Mouse (Mus musculus) forebrain, embryonic 11.5 days (tissue): ENCODE measurements around the gene Agpat3. TPM values are rescaled to one million over a fixed set of nuclear protein-coding genes. Genes with fewer than 3 reads are reported as not detected.

Source experiments
- ATAC-seq: fragments of 200-750 bp; cut with Nextera tagmentation; replicated peaks from 2 replicates; pipeline ENCODE4 v1.8.0; 2017; ENCODE audit warnings: moderate TSS enrichment; ENCODE audit not compliant: low FRiP score
- DNase-seq: peaks from one replicate; pipeline ENCODE4 v3.0.0-alpha.2; 2017; ENCODE audit warnings: low spot score
- H3K27ac ChIP-seq: fragments of 300-500 bp; sonication (generic); 2 replicates; pipeline ENCODE4 v1.5.1; 2014; ENCODE audit warnings: low read depth, low read length
- H3K27me3 ChIP-seq: fragments of 300-500 bp; sonication (generic); 2 replicates; pipeline ENCODE4 v1.6.1; 2014; ENCODE audit warnings: mild to moderate bottlenecking, low read length, mixed read lengths; ENCODE audit not compliant: control insufficient read depth, insufficient read depth
- H3K36me3 ChIP-seq: fragments of 300-500 bp; sonication (generic); 2 replicates; pipeline ENCODE4 v1.6.1; 2014; ENCODE audit warnings: mild to moderate bottlenecking, low read length, moderate library complexity, mixed read lengths; ENCODE audit not compliant: control insufficient read depth, insufficient read depth
- H3K4me1 ChIP-seq: fragments of 300-500 bp; sonication (generic); replicated peaks from 2 replicates; pipeline ENCODE4 v1.6.1; 2014; ENCODE audit warnings: low read length, mixed read lengths; ENCODE audit not compliant: control insufficient read depth, insufficient read depth
- H3K4me2 ChIP-seq: fragments of 300-500 bp; sonication (generic); 2 replicates; pipeline ENCODE4 v1.6.1; 2014; ENCODE audit warnings: low read depth, mild to moderate bottlenecking, low read length, moderate library complexity, mixed read lengths; ENCODE audit not compliant: severe bottlenecking
- H3K4me3 ChIP-seq: fragments of 300-500 bp; sonication (generic); 2 replicates; pipeline ENCODE4 v1.5.1; 2014; ENCODE audit warnings: low read depth, low read length
- H3K9ac ChIP-seq: fragments of 300-500 bp; sonication (generic); 2 replicates; pipeline ENCODE4 v1.6.1; 2014; ENCODE audit warnings: low read length
- H3K9me3 ChIP-seq: fragments of 300-500 bp; sonication (generic); 2 replicates; pipeline ENCODE4 v1.6.1; 2016; ENCODE audit warnings: low read length, mixed read lengths; ENCODE audit not compliant: control insufficient read depth
- WGBS: fragments of 180-500 bp; shearing (Covaris S2); extraction: QIAGEN DNeasy Blood & Tissue Kit; methylation state at CpG from one replicate; pipeline ENCODE4 v1.1.7; 2014; 5-methylcytosine and 5-hydroxymethylcytosine counted together
- polyA plus RNA-seq: library from polyadenylated mRNA; unstranded; fragments of >200 nt; fragmentation: Nextera tagmentation; extraction: Ambion mirVana; gene quantifications from 2 replicates; pipeline ENCODE4 v1.2.1, GENCODE M21; 2014

The Agpat3 gene
- polyA plus RNA-seq, 1 experiment from 2014 or later, result 52.3 TPM

DNA sequence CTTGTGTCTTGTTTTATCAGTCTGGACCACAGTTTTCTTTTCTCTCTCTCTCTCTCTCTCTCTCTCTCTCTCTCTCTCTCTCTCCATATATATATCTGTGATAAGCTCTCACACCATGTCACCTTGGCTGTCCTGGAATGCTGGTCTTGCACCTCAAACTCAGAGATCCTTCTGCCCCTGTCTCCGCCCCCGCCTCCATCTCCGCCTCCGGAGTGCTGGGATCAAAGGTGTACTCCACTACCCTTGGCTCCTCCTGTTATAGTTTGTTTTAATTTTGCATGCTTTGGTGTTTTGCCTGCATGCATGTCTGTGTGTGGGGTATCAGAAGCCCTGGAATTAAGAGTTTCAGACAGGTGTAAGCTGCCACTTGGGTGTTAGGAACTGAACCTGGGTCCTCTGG, 76.0 kb downstream of the Agpat3 start:
- Histone ChIP-seq H3K27me3 (no peaks in the 10 kb centered on the region), H3K9ac (no peak overlapping the region), H3K27ac (no peak overlapping the region), H3K9me3 (no peaks in the 10 kb centered on the region), H3K36me3 (no peaks in the 10 kb centered on the region; the same call in 1 of the 2 replicates), H3K4me1 (no peaks in the 10 kb centered on the region), H3K4me3 (no peak overlapping the region), H3K4me2 (no peak overlapping the region)
- 96% methylated on average over 4 of the region's 4 CpGs for WGBS
- no peak for DNase-seq
- ATAC-seq, result no peak

DNA sequence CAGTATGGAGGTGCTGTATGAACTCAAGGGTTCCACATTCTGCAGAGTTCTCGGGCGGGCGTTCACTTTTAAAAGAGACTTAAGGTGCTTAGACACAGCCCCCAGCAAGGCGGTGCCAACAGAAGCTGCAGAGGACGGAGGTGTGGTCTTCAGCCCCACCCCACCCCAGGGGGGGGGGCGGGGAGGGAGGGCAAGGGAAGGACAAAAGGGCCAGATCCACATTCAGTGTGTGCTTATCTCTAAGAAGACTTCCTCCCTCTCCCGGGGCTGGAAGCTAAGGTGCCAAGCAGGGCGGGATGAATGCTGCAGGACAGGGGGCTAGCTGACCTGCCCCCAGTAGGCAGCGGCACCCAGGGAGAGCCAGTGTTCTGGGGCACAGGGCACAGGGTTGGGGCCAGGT, 79.4 kb downstream of the Agpat3 start:
- DNase-seq, result no peak
- Histone ChIP-seq H3K4me1 (no peaks in the 10 kb centered on the region), H3K36me3 (no peaks in the 10 kb centered on the region; the same call in 1 of the 2 replicates), H3K4me2 (no peak overlapping the region), H3K27ac (no peak overlapping the region), H3K4me3 (no peak overlapping the region), H3K27me3 (no peaks in the 10 kb centered on the region), H3K9ac (no peak overlapping the region), H3K9me3 (no peaks in the 10 kb centered on the region)
- no peak for ATAC-seq
- WGBS, result 29% methylated on average over 8 of the region's 9 CpGs

DNA sequence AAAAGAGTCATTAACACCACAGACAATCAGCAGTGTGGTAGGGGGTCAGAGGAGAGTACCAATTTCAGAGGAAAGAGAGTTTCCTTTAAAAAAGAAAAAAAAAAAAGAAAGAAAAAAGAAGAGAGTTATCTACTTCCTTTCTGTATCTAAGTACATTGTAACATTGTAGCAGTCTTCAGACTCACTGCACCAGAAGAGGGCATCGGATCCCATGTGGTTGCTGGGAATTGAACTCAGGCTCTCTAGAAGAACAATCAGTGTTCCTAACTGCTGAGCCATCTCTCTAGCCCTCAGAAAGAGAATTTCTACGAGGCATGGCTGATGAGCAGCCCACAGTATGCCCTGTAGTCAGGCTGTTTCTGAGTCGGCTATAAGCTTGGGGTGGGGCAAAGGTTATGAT, 86.4 kb downstream of the Agpat3 start:
- Histone ChIP-seq H3K4me2 (no peak overlapping the region), H3K4me1 (no peaks in the 10 kb centered on the region), H3K36me3 (no peaks in the 10 kb centered on the region; the same call in 1 of the 2 replicates), H3K4me3 (no peak overlapping the region), H3K9ac (no peak overlapping the region), H3K27ac (no peak overlapping the region), H3K27me3 (no peaks in the 10 kb centered on the region), H3K9me3 (no peaks in the 10 kb centered on the region)
- no peak for DNase-seq
- no peak for ATAC-seq
- 76% methylated on average over 3 of the region's 3 CpGs for WGBS

DNA sequence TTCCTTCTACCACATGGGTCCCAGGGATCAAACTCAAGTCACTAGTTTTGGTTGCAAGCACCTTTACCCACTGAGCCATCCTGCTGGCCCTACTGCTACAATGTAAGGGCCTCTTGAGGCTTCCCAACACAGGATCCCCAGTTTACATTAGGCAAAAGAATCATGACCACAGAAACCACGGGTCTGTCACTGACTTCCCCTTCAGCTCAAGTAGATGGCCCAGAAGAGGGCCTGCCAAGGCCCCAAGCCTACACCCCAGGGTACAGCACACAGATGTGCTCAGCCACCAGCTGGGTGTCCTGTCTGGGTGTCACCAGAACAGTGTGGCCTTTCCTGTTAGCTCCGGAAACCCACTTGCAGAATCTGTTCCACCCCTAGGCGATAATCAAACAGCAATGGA, 87.6 kb downstream of the Agpat3 start:
- H3K27ac ChIP-seq, result no peak overlapping the region
- H3K4me3 ChIP-seq, result no peak overlapping the region
- no peaks in the 10 kb centered on the region for H3K36me3 ChIP-seq
- no peak overlapping the region for H3K9ac ChIP-seq
- DNase-seq (no peak), ATAC-seq (no peak)
- no peaks in the 10 kb centered on the region for H3K27me3 ChIP-seq
- no peaks in the 10 kb centered on the region for H3K9me3 ChIP-seq
- H3K4me1 ChIP-seq, result no peaks in the 10 kb centered on the region
- WGBS, result 82% methylated on average over 3 of the region's 3 CpGs
- H3K4me2 ChIP-seq, result no peak overlapping the region

DNA sequence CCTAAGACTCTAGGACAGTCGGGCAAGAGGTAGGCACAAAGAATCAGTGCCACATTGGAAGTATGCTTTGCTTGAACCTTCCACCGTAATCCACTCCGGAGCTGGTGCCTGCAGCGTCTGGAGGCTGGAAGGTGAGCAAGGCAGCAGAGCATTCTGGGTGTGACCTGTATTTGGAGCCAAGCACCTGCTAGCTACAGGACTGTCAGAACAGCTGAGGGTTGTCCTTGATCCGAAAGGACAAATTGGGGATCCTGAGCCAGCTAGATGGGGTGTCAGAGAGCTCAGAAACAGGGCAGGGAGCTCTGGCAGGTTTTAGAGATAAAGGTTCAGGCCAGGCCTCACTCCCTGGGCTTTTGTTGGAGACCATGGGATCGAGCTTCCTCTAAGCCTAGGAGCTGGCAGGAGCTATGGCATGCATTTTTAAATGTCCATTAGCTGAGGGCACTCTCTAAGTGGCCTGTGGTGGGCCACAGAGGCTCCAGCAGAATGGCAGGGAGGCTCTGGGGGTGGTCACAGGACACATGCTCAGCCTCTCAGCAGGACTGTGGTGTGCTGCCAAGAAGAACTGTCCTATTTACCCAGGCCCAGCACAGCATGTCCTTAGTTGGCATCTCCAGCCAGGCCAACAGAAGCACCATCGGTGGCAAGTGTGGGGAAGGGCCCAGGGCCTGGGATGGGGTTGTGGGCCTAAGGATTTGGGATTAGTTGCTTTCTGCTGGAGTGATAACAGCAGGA, 91.2 kb downstream of the Agpat3 start:
- H3K27ac ChIP-seq, result no peak overlapping the region
- no peaks in the 10 kb centered on the region for H3K27me3 ChIP-seq
- 74% methylated on average over 7 of the region's 7 CpGs for WGBS
- H3K36me3 ChIP-seq, result no peaks in the 10 kb centered on the region
- H3K4me2 ChIP-seq, result no peak overlapping the region
- no peaks in the 10 kb centered on the region for H3K4me1 ChIP-seq
- no peaks in the 10 kb centered on the region for H3K9me3 ChIP-seq
- H3K9ac ChIP-seq, result no peak overlapping the region
- H3K4me3 ChIP-seq, result no peak overlapping the region
- ATAC-seq (no peak), DNase-seq (no peak)

DNA sequence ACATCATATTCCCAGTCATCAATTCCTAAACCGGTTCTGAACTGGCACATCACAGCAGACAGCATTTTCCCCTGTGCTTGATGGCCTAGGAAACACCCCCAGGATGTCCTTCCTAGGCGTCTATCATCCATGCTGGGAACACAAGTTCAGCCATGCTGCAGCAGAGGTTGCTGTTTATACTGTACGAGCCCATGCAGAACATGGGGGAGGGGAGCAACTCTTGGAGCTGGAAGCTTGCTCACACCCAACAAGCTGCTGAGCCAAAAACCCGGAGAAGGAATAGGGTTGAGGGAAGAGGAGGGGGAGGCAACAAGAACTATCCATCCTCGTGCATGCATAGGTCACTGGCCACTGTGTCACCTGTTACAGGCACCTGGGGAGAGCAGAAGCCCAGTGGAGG, 92.0 kb downstream of the Agpat3 start:
- no peaks in the 10 kb centered on the region for H3K4me1 ChIP-seq
- H3K9ac ChIP-seq, result no peak overlapping the region
- no peaks in the 10 kb centered on the region for H3K9me3 ChIP-seq
- H3K27ac ChIP-seq, result no peak overlapping the region
- no peaks in the 10 kb centered on the region for H3K27me3 ChIP-seq
- 42% methylated on average over 5 of the region's 5 CpGs for WGBS
- no peak overlapping the region for H3K4me2 ChIP-seq
- no peak for DNase-seq
- H3K36me3 ChIP-seq, result no peaks in the 10 kb centered on the region
- no peak for ATAC-seq
- H3K4me3 ChIP-seq, result no peak overlapping the region

DNA sequence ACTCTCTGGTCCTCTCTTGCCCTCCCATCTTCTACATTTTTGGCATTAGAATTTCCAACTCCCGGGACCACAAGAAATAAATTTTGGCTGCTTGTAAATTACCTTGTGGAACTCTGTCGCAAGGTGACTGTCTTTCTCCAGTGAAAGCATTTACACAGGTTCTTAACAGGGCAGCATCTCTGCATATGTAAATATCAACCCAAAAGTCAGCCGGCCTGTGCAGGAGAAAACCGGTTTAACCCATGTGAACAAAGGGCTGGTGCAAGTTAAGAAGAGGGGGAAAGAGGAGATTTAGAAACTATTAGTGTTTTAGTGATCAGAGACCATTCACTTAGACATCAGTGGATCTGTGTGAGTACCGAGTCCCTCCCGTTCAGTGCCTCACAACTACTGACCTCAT, 92.6 kb downstream of the Agpat3 start:
- no peak overlapping the region for H3K27ac ChIP-seq
- no peak overlapping the region for H3K9ac ChIP-seq
- H3K27me3 ChIP-seq, result no peaks in the 10 kb centered on the region
- no peaks in the 10 kb centered on the region for H3K36me3 ChIP-seq
- whole genome bisulfite sequencing, result 59% methylated on average over 6 of the region's 6 CpGs
- no peaks in the 10 kb centered on the region for H3K9me3 ChIP-seq
- H3K4me1 ChIP-seq, result no peaks in the 10 kb centered on the region
- DNase-seq, result no peak
- no peak overlapping the region for H3K4me2 ChIP-seq
- no peak for ATAC-seq
- H3K4me3 ChIP-seq, result no peak overlapping the region

DNA sequence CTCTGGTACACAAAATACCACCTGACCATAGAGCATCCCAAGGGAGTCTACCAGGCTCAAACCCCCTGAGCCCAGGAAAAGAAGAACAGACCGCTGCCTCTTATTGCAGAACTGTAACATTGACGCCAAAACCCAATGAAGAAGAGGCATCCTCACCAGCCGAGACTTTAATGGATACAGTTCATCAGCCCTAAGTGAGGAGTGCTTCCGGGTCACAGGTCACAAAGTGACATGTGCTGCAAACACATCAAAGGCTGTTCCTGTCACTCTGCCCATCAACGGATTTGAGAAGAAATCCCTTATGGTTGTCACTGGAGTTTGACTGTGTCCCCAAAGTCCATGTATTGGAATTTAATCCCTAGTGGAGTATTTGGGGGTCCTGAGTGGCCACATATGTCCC, 93.1 kb downstream of the Agpat3 start:
- no peak for ATAC-seq
- H3K9ac ChIP-seq, result no peak overlapping the region
- no peaks in the 10 kb centered on the region for H3K27me3 ChIP-seq
- 82% methylated on average over 5 of the region's 5 CpGs for WGBS
- no peak for DNase-seq
- H3K4me2 ChIP-seq, result no peak overlapping the region
- H3K4me3 ChIP-seq, result no peak overlapping the region
- H3K27ac ChIP-seq, result no peak overlapping the region
- H3K36me3 ChIP-seq, result no peaks in the 10 kb centered on the region
- no peaks in the 10 kb centered on the region for H3K4me1 ChIP-seq
- no peaks in the 10 kb centered on the region for H3K9me3 ChIP-seq

DNA sequence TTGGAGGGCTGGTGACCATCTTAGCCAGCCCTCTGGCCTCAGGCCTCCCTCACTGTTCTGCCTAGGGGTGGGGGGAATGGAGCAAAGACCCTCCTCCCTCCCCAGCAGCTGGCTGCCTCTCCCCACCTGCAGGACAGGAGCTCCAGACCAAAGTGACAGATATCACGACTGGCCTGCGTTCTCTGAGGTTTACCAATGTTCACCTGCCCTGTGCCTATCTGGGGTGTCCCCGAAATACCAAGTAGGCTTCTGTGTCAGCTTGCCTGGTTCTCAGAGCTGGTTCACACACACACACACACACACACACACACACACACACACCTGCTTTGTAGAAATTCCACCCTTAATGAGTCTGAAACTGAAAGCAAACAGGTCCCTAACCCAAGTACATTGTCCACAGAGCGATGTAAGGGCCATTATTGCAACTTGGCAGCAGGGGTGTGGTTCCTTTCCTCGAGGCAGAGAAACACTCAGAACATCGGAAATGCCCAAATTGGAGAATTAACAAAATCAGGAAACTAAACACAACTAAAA, 94.1 kb downstream of the Agpat3 start:
- no peaks in the 10 kb centered on the region for H3K4me1 ChIP-seq
- no peak overlapping the region for H3K27ac ChIP-seq
- H3K27me3 ChIP-seq, result no peaks in the 10 kb centered on the region
- H3K4me3 ChIP-seq, result no peak overlapping the region
- no peak overlapping the region for H3K4me2 ChIP-seq
- ATAC-seq (no peak), DNase-seq (no peak)
- no peaks in the 10 kb centered on the region for H3K9me3 ChIP-seq
- 78% methylated on average over 6 of the region's 6 CpGs for WGBS
- no peaks in the 10 kb centered on the region for H3K36me3 ChIP-seq
- H3K9ac ChIP-seq, result no peak overlapping the region
